Mouse (Mus musculus) splenic B cell, adult 2 months (primary cell): ENCODE results near the gene Tmem266.

Source experiments
- DNase-seq: peaks from one replicate; pipeline ENCODE4 v3.0.0-alpha.2; 2011; ENCODE audit warnings: low read depth, low spot score
- H3K27me3 ChIP-seq: 2 replicates; pipeline ENCODE4 v1.6.1; 2012; ENCODE audit warnings: mild to moderate bottlenecking, low read length, moderate library complexity, mixed read lengths; ENCODE audit not compliant: control insufficient read depth, poor library complexity, insufficient read depth, severe bottlenecking
- H3K36me3 ChIP-seq: 2 replicates; pipeline ENCODE4 v1.6.1; 2012; ENCODE audit warnings: mild to moderate bottlenecking, low read length, moderate library complexity, mixed read lengths; ENCODE audit not compliant: control insufficient read depth, poor library complexity, insufficient read depth, severe bottlenecking

Tmem266 gene

DNA sequence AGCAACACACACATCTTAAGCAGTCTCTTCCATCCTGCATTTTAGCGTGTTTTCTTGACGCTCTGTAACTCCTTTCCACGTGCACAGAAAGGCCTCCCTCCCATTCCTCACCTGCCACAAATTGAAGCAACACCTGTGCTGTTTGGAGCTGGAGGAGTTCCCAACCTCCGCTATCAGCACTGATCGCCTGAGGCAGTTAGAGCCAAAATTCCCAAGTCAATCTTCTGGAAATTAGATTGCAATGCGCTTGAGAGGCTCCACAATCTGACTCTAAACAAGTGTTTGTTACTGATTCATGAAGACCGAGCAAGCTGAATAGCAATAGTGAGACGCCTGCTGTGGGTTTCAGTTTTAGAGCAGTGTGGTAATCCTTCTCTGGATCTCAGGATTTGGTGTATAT lies 2.6 kb upstream of the Tmem266 start:
- DNase-seq, result no peak
- Histone ChIP-seq H3K36me3 (no peaks in the 10 kb centered on the region), H3K27me3 (no peaks in the 10 kb centered on the region)

DNA sequence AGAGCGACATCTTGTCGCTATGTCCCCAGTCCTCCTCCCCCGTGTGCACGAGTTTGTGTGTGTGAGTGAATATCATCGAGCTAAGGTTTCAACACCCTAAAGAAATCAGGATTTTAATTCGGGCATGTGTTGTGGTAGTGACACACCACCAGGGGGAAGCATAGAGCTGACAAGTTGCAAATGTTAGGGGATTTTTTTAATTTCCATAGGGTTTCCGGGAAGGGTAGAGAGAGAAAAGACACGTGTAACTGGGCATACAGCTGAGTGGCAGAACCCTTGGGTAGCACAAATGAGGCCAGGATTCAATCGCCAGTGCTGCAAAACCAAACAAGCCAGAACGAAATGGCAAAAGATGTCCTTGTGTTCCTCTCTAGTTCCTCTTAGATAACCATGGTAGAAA lies 2.2 kb upstream of the Tmem266 start:
- H3K36me3 ChIP-seq, result no peaks in the 10 kb centered on the region
- DNase-seq, result peak; percentile 17
- H3K27me3 ChIP-seq, result no peaks in the 10 kb centered on the region

DNA sequence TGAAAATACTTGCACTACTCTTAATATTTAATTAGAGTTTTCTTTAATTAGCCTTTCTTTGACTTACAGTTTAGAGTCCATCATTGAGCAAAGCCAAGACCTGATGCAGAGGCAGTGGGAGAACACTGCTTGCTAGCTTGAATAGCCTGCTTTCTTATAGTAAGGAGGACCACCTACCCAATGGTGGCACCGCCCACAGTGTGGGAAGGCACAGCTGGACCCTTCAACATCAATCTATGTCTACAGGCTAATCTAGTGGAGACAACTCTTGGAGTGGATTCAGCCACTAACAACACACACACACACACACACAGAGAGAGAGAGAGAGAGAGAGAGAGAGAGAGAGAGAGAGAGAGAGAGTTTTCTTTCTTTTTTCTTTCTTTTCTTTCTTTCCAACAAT lies 1.7 kb upstream of the Tmem266 start:
- Histone ChIP-seq H3K27me3 (no peaks in the 10 kb centered on the region), H3K36me3 (no peaks in the 10 kb centered on the region)
- no peak for DNase-seq

DNA sequence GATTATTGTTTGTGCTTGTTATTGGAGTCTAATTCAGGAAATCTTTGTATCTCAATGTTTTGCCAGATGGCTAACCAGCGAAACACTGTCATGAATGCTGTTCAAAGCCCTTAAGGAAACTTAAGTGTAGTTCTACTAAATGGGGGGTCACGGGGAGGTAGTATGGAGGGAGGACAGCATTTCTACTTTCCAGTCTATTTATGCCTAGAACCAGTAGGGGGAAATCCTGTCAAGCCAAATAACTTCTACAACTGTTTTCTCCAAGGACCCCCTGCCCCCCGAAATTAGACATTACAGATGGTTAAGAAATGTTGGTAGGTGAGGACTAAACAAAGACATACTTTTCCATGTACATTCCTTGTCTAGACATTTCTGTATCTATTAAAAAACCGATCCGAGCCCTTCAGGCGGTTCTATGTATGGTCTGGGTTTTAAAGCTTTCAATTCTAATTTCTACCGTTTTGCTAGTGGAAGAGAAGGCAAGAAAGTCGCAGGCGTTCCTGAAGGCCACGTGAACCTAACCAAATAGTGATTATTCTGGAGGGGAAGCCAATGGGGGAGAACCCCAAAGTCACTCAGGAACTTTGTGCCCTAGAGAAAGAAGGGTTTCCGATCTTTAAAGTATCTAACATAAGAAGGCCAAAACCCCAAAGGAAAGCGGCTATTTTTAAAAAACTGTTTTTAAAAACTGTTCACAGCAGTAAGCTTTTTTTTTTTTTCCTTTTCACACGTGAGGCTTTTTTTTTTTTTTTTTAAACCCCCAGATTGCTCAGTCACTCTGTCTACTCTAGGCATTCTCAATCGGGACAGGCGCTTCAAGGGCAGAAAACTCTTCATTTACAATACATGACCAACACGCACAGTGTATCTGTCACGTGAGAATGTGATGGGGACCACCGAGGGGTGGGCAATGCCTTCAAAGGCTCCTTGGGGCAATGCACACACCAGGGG lies 874 bp upstream of the Tmem266 start:
- no peak for DNase-seq
- Histone ChIP-seq H3K27me3 (no peaks in the 10 kb centered on the region), H3K36me3 (no peaks in the 10 kb centered on the region)

DNA sequence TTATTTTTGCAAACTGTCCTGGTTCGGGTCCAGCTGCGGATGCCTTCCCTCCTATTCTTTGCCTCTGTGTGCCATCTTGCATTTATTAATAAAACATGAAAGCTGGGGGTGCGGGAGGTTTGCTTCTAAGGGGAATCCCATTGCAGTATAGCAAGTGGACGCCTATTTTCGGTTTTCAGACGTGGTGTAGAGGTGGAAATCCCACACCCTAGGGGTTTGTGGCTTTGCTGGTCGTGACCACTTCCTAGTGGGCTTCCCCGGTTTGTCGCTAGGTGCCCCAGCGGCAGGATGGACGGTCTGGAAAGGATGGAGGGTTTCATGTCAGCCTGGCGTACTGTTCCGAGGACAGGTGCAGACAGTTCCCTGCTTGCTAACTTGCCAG lies 512 bp downstream of the Tmem266 start:
- no peaks in the 10 kb centered on the region for H3K27me3 ChIP-seq
- no peaks in the 10 kb centered on the region for H3K36me3 ChIP-seq
- peak; percentile 81 for DNase-seq

DNA sequence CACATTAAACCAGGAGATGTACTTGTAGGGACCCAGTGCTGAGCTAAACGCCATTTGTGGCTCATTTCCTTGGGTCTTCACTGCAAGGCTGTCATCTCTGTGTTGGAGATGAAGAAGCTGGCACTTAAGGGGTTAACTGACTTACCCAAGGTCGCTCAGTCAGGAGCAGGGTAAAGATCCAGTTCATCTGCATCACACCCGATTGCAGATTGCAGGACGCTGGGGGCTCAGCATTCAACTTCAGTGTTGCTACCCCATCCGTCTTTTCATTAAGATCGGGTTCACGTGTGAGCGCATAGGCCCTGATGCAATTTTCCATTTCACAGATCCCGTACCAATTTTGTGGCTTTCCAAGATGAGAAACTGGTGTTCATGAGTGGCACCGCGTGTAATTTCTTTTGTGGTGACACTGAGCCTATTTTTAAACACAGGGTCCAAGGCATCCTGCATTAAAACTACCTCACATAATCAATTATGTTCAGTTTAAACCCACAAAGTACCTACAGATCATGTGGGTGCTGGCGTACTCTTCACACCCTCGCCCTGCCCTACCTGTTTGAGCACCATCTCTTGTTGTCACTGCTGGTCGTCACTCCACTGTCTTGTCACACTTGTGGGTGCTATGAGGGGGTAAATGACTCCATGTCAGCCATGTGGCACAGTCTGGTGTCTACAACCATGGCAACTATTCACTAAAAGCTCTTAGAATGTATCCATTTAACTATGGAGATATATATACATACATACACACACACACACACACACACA lies 1.6 kb downstream of the Tmem266 start:
- DNase-seq, result no peak
- Histone ChIP-seq H3K36me3 (no peaks in the 10 kb centered on the region), H3K27me3 (no peaks in the 10 kb centered on the region)

DNA sequence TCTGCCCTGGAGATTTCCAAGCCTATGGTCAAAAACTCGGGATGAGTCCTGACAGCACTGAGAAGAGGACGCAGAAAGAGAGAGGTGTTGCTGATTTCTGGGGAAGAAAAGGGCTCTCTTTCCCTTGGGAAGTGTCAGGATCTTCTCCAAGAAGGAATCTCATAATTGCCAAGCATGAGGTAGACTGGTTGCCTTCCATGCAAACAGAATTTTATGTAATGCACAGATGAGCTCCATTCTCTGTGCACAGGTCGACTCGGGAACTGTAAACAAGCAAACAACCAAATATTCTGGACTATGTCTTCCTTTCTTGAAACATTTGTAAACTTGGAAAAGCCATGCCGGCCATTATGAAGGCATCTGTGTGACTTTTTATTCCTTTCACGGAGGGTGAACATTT lies 2.7 kb downstream of the Tmem266 start:
- no peaks in the 10 kb centered on the region for H3K36me3 ChIP-seq
- H3K27me3 ChIP-seq, result no peaks in the 10 kb centered on the region
- no peak for DNase-seq

DNA sequence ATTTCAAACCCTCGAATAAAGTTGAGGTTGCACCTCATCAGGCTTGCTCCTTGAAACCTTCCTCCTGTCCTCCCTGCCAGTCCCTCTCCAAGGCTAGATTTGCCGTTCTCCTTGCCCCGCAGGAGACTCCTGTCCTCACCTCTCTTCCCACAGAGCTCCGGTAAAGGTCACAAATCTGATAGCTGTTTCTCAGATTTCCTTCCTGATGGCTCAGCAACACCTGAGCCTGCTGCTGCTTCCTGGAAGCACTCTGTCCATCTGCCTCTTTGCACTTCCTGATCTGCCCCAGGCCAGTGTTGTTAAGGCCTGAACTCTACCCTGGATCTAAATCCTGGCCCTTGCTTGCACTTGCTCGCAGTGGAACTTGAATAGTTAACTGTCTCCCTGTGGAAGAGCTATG lies 5.8 kb downstream of the Tmem266 start:
- DNase-seq, result no peak
- H3K27me3 ChIP-seq, result no peaks in the 10 kb centered on the region
- H3K36me3 ChIP-seq, result no peaks in the 10 kb centered on the region

DNA sequence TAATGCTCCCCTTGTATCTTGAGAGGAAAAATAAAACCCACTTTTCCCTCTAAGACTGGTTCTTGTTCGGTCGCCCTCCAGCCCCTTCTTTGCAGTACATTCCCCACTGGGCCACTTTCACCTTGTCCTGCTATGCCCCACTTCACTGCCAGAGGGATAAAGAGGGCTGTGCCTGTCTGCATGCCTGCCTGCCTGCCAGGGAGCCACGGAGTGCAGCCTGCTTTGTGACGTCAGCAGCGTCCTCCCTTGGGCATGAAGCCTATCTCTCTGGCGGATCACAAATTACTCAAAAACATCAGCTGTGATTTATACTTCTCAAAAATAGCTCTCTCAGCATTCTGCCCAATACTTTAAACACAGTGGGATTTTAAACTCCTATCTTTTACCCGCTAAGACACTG lies 6.2 kb downstream of the Tmem266 start:
- DNase-seq, result no peak
- Histone ChIP-seq H3K27me3 (no peaks in the 10 kb centered on the region), H3K36me3 (no peaks in the 10 kb centered on the region)

DNA sequence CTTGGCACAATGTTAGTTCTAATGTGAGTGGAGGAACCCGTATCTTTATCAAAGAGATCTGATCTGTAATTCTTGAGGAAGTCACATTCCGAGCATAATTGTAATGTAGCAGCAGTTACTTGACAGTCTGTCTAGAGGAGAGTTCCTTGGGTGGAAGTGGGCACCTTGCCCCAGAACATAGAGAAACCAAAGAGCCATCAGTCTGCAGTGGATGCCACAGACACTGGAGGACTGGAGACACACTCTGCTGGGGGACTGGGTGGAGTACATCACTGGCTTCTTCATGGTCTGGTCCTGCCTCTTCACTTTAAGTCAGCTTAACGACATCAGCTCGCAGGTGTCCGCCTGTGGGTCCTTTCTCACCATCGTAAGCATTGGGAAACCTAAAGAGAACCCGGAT lies 17.5 kb downstream of the Tmem266 start:
- no peak for DNase-seq
- Histone ChIP-seq H3K36me3 (no peaks in the 10 kb centered on the region), H3K27me3 (no peaks in the 10 kb centered on the region)

DNA sequence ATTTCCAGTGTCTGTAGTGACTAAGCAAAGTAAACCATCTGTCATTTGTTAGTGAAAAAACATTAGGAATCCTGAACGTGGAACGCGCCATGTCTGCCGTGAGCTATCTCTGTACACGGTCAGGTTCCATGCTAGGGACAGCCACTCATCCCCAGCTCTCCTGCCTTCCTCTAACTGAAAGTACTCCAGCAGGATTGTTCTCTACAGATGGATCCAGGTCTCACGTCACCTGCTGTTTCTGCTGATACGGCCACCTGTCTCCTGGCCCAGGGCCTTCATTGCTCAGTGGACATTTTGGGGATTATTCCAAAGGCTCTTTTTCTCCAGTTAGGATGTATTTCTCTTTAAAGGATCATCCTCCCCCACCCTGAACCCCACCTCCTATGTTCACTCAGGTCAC lies 18.6 kb downstream of the Tmem266 start:
- no peak for DNase-seq
- Histone ChIP-seq H3K36me3 (no peaks in the 10 kb centered on the region), H3K27me3 (no peaks in the 10 kb centered on the region)

DNA sequence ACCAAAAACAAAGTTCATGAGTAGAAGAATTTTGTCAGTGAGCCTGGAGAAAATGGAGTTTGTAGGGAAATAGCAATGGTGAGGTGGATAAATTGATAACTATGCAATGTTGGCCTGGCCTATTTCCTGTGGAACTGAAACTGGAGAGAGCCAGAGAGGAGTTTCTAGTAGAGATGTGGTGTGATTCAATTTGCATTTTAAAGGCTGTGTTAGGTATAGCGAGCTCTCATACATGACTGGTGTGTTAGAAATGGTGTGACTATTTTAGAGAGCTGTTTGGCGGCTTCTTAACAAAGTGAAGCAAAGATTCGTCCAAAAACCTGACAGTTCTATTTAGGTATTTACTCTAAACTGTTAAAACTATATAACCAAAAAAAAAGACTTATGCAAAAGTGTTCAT lies 22.0 kb downstream of the Tmem266 start:
- H3K36me3 ChIP-seq, result no peaks in the 10 kb centered on the region
- no peaks in the 10 kb centered on the region; the same call in 1 of the 2 replicates for H3K27me3 ChIP-seq
- no peak for DNase-seq

DNA sequence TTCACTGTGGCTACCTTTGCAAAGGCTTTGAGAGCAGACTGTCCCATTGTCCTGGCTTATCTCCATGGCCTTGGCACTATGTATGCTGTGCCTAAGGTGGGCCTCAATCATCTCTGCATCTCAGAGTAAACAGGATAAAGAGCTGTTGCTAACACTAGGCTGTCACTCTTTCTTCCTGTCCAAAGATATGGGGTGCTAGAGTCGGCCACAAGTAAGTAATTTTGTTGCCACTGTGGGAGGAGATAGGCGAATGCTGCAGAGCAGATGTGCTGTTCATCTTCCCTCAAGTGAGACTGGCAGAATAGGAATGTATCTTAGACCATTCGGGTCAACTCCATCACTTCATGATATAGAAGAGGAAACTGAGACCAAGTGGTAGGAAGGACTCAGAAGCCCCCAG lies 28.0 kb downstream of the Tmem266 start:
- Histone ChIP-seq H3K27me3 (no peaks in the 10 kb centered on the region; the same call in 1 of the 2 replicates), H3K36me3 (no peaks in the 10 kb centered on the region)
- no peak for DNase-seq

DNA sequence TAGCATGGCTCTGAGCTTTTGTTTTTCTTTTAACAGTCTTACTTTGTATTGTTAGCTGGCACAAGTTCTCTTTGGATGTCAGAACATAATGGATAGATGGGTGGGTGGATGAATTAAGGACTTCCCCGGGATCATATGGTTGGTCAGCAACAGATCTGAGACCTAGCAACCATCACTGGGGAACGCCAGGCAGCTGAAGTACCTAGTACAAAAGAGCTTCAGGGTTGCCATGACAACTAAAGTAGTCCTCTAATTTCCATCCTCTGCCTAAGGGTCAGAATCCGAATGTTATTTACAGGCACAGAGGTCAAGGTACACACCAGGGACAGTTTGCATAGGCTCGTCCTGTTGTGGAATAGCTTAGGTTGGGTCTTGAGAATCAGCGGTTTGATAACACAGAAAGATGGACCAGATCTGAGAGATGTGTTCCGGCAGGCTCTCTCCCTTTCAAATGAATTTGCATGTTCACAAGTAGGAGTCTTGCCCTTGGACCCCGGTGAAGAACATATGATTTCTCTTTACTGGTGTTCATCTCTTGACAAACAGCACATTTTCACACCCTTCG lies 28.6 kb downstream of the Tmem266 start:
- Histone ChIP-seq H3K27me3 (no peaks in the 10 kb centered on the region; the same call in 1 of the 2 replicates), H3K36me3 (no peaks in the 10 kb centered on the region)
- no peak for DNase-seq

DNA sequence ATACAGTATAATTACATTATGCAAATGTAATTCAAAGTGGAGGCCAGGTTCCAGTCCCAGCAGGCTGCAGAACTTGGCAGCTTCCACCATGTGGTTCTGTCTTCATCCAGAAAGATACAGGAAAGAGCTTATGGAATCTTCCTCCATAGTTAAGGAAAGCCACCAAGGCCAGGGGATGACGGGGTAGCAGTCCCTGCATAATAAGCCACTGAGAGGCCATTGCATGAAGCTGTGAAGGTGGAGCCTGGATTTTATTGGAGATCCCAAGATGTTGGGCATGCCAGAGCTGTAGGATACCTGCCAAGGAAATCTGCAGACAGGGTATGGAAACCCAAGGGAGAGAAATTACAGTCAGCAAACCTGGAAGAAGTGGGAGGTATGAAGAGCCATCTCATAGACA lies 30.5 kb downstream of the Tmem266 start:
- no peak for DNase-seq
- no peaks in the 10 kb centered on the region for H3K27me3 ChIP-seq
- H3K36me3 ChIP-seq, result no peaks in the 10 kb centered on the region
